Mouse (Mus musculus): ENCODE data around the gene Psma4. TPM values are rescaled to one million over a fixed set of nuclear protein-coding genes. Genes with fewer than 3 reads are reported as not detected.

Psma4 gene
- total RNA-seq, 4 experiments from 2014 or later: 114 to 129 (median 121) TPM

- no peak for DNase-seq (ENCODE audit: low spot score in 2 of 2)
Observed at GRCm38 (mm10) chr9:54982401-54982800, 31.8 kb downstream of the Psma4 start.

DNA sequence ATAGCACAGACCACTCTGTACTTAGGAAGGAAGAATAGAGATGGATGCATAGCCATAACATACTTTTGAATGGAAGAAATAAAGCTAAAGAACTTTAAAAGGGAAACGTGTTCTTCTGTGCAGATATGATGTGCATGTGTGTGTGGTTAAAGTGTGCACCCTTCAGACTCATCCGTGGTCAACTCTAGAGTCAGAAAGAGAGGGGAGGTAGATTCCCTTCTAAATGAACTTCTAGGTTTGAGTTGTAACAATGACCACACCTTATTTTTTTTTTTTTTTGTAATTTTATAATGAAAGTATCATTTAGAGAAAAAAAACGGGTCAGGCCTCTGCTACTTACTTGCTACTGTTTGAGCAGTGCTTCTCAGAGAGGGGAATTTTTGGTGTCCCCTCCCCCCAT lies 39.8 kb downstream of the Psma4 start:
- no peak for DNase-seq (ENCODE audit: low spot score in 2 of 2)

DNA sequence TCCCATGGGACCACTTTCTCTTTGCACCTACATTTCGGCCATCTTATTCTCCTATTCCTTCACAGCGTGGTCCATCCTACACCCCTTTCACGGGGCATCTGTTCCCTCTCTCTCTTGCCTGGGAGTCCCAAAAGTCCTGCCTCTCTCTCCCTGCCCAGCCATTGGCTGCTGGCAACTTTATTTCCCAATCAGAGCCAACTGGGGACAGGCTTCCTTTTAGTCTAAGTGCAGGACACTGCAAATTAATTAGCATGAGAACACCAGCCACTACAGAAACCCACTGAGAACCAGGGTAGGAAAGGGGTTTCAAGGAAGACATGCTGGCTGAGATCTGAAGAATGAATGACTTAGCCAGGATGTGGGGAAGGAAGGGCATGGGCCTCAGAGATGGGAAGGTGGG lies 43.8 kb downstream of the Psma4 start:
- no peak for DNase-seq (ENCODE audit: low spot score in 2 of 2)

DNA sequence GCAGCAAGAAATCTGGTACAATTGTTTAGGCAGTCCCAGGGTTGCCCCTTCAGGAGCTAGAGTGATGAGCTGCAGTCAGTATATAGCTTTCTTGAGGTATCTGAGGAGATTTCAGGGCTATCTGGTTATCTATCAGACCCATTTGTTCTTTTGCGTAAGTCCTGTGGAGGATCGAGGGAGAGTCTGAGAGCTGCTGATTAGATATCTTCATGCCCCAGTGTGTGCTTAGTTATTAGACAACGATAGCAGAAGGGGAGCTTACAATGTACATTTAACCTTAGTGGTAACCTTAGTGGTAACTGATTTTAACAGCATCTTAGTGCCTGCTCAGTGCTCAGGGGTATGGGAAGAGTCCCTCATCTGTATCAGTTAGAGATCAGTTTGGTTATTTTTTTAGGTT lies 45.1 kb downstream of the Psma4 start:
- no peak for DNase-seq (ENCODE audit: low spot score in 2 of 2)

DNA sequence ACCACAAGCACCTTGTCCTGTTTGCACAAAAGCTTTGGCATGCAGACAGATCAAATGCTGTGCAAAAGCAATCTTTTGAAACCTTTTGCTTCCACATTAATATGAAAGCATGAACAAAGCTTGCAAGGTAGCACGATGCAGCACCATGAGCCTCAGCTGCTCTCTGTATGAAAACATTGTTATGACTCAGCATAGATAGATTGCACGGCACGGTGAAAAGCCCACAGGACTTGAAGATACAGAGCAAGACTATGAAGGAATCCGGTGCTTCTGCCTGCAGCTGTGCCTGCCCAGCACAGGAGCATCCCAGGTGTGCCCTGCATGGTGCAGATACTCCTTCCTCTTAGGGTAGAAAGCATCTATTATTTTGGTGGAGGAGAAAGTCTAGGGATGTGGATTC lies 53.0 kb downstream of the Psma4 start:
- no peak for DNase-seq (ENCODE audit: low spot score in 2 of 2)

Other genes starting within 250 kb of the Psma4 start
- 10 to 100 TPM; 15.5 to 20.2 (median 17.1) TPM for gene Wdr61, start 216.3 kb upstream of the Psma4 start, total RNA-seq (2022)
- gene Crabp1, start 186.0 kb upstream of the Psma4 start, total RNA-seq (2022): 1 to 10 TPM in 1 of 4 experiments, under 1 TPM in 2, not detected in 1; 0.41 to 2.0 (median 0.88) TPM
- 10 to 100 TPM; 17.3 to 18.9 (median 18.5) TPM for gene Ireb2, start 87.0 kb upstream of the Psma4 start, total RNA-seq (2022)
- gene Hykk, start 33.5 kb upstream of the Psma4 start, total RNA-seq (2022): under 1 TPM; 0.53 to 0.73 (median 0.57) TPM
- not detected for gene AY074887, start 208 bp downstream of the Psma4 start, total RNA-seq (2022)
- gene Chrna5, start 30.1 kb downstream of the Psma4 start, total RNA-seq (2022): under 1 TPM in 1 of 4 experiments, not detected in 3; 0.11 TPM
- gene Chrna3, start 75.8 kb downstream of the Psma4 start, total RNA-seq (2022): not detected
- under 1 TPM in 1 of 4 experiments, not detected in 3; 0.13 TPM for gene Chrnb4, start 98.0 kb downstream of the Psma4 start, total RNA-seq (2022)
- gene Ube2q2, start 198.1 kb downstream of the Psma4 start, total RNA-seq (2022): 10 to 100 TPM; 35.9 to 40.1 (median 37.6) TPM